Mouse (Mus musculus) neural tube, embryonic 15.5 days (tissue): ENCODE measurements at regions not wholly inside any gene's neighbourhood (a gene's known extent, or its start where the extent isn't known, plus 50 kb on each side); places are given as distances from the start of the nearest gene placed in this dataset.

Source experiments
- ATAC-seq: fragments of 200-750 bp; cut with Nextera tagmentation; 2 replicates; pipeline ENCODE4 v1.8.0; 2017; ENCODE audit warnings: mild to moderate bottlenecking, moderate TSS enrichment, moderate library complexity; ENCODE audit not compliant: low FRiP score
- H3K27ac ChIP-seq: fragments of 300-500 bp; sonication (generic); replicated peaks from 2 replicates; pipeline ENCODE4 v1.5.1; 2015; ENCODE audit warnings: mild to moderate bottlenecking, inconsistent platforms
- H3K27me3 ChIP-seq: fragments of 300-500 bp; sonication (generic); replicated peaks from 2 replicates; pipeline ENCODE4 v1.6.1; 2015; ENCODE audit warnings: inconsistent platforms
- H3K36me3 ChIP-seq: fragments of 300-500 bp; sonication (generic); 2 replicates; pipeline ENCODE4 v1.6.1; 2015; ENCODE audit warnings: inconsistent platforms
- H3K4me1 ChIP-seq: fragments of 300-500 bp; sonication (generic); 2 replicates; pipeline ENCODE4 v1.6.1; 2015; ENCODE audit warnings: inconsistent platforms
- H3K4me2 ChIP-seq: fragments of 300-500 bp; sonication (generic); 2 replicates; pipeline ENCODE4 v1.6.1; 2015; ENCODE audit warnings: inconsistent platforms, mild to moderate bottlenecking, moderate library complexity
- H3K4me3 ChIP-seq: fragments of 300-500 bp; sonication (generic); replicated peaks from 2 replicates; pipeline ENCODE4 v1.5.1; 2015; ENCODE audit warnings: mild to moderate bottlenecking, inconsistent platforms
- H3K9ac ChIP-seq: fragments of 300-500 bp; sonication (generic); replicated peaks from 2 replicates; pipeline ENCODE4 v1.6.1; 2015; ENCODE audit warnings: mild to moderate bottlenecking, inconsistent platforms
- H3K9me3 ChIP-seq: fragments of 300-500 bp; sonication (generic); replicated peaks from 2 replicates; pipeline ENCODE4 v1.6.1; 2016; ENCODE audit warnings: inconsistent platforms
- WGBS: fragments of 180-500 bp; shearing (Covaris S2); methylation state at CpG from one replicate; pipeline ENCODE4 v1.1.7; 2015; ENCODE audit warnings: mixed read lengths; 5-methylcytosine and 5-hydroxymethylcytosine counted together

DNA sequence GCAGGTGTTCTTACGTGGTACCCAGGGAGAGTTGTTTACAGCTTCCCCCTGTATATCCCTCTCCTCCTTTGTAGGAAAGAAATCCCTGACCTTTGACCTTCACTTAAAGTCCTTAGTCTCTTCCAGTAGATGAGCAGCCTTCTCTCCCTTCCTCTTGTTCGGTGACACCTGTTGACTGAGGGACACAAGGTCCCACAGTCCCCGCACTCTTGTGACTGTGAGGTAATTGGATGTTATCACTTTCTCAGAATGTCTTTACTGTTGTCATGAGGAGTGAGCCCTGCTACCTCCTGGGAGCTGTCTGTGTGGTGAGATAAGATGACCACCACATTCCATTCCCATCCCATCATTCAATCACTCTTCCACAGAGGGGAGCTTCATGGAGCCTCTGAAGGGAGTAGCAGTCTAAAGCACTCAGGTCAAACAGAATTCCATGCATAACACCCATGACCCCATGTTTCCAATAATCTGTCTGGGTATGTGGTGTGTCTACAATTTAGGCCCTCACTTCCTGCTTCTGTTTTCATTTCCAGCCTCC is 218.8 kb upstream of the Serp2 start:
- H3K27me3 ChIP-seq: no peaks in the 10 kb centered on the region
- H3K4me1 ChIP-seq: peaks cover 28% of the 10 kb centered on the region
- no peak for ATAC-seq
- no peak overlapping the region for H3K9ac ChIP-seq
- whole genome bisulfite sequencing: 79% methylated on average over 3 of the region's 3 CpGs
- no peak overlapping the region for H3K4me3 ChIP-seq
- H3K27ac ChIP-seq: no peak overlapping the region
- H3K4me2 ChIP-seq: no peak overlapping the region
- no peaks in the 10 kb centered on the region for H3K9me3 ChIP-seq
- no peaks in the 10 kb centered on the region for H3K36me3 ChIP-seq

DNA sequence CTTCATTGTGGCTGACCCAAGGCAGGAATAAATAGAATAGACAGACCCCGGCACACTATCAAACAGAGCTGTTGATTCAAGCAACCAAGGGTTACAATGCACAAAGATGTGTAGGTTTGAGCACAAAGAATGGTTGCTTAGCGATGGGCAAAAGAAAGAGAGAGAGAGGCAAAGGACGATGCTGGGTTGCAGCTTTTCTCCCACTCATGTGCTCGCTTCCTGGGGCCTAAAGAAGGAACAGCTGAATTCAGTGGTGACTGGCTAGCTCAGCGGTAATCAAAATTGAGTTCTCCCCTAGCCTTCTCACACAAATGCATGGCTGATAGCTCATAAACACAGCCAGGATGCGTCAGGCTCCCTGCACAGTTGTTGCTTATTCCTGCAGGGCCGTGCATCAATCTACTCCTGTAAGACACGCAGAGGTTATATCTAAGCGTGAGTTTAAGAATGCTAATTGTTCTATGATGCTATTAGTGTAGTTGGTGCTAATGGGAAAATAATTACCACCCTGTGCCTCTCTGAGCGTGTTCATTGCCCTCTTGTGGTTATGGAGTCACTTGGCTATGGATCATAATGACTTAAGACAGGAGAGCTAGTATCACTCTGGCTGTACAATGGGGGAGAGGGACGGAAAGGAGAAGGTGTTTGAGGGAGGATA is 216.2 kb upstream of the Serp2 start:
- no peaks in the 10 kb centered on the region for H3K9me3 ChIP-seq
- H3K4me3 ChIP-seq: no peak overlapping the region
- peak; percentile 82 for ATAC-seq
- H3K4me2 ChIP-seq: no peak overlapping the region
- no peaks in the 10 kb centered on the region for H3K36me3 ChIP-seq
- H3K27ac ChIP-seq: peak overlapping the region; percentile 56
- H3K9ac ChIP-seq: no peak overlapping the region
- 16% methylated on average over 11 of the region's 11 CpGs for WGBS
- H3K4me1 ChIP-seq: peaks cover 21% of the 10 kb centered on the region
- no peaks in the 10 kb centered on the region for H3K27me3 ChIP-seq

DNA sequence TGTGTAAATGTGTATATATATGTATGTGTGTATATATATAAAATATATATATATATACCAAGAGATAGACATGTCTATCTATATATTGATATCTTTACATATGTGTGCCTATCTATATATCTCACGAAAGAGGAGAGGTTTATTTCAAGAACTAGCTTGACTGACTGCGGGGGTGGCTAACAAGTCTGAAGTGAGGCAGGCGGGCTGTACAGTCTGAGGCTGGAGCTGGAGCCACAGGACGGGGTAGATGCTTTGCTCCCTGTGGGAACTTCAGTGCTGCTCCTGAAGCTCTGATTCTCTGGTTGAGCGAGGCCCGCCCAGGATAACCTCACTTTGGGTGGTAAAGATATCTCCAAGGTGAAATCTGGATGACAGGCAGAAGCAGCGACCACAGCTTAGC is 213.4 kb upstream of the Serp2 start:
- H3K4me1 ChIP-seq: peaks cover 32% of the 10 kb centered on the region
- H3K36me3 ChIP-seq: no peaks in the 10 kb centered on the region
- ATAC-seq: no peak
- H3K4me3 ChIP-seq: no peak overlapping the region
- no peaks in the 10 kb centered on the region for H3K9me3 ChIP-seq
- no peak overlapping the region for H3K4me2 ChIP-seq
- no peaks in the 10 kb centered on the region for H3K27me3 ChIP-seq
- no peak overlapping the region for H3K9ac ChIP-seq
- no peak overlapping the region for H3K27ac ChIP-seq
- 94% methylated on average over 7 of the region's 7 CpGs for WGBS

DNA sequence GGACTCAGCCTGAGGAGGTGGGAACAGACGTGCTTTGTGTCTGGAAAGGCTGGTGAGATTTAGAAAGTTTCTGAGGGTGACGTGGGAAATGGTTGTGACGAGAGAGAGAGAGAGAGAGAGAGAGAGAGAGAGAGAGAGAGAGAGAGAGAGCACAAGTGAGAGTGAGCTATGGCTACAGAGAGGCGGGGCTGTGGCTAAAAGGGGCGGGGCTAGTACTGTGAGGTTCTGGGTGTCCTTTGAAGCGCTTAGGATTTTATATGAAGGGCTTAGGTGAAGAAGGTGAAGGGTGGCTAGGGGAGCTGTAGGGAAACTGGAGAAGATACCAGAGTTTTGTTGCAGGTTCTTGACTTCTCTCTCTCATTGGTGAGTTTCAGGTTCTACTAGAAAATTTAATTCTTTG is 210.6 kb upstream of the Serp2 start:
- no peaks in the 10 kb centered on the region; the same call in 1 of the 2 replicates for H3K27me3 ChIP-seq
- H3K4me3 ChIP-seq: no peak overlapping the region
- no peak overlapping the region for H3K9ac ChIP-seq
- no peak overlapping the region for H3K4me2 ChIP-seq
- no peaks in the 10 kb centered on the region for H3K9me3 ChIP-seq
- no peak overlapping the region for H3K27ac ChIP-seq
- no peaks in the 10 kb centered on the region for H3K36me3 ChIP-seq
- ATAC-seq: no peak
- WGBS: 59% methylated on average over 6 of the region's 6 CpGs
- peaks cover 31% of the 10 kb centered on the region for H3K4me1 ChIP-seq

DNA sequence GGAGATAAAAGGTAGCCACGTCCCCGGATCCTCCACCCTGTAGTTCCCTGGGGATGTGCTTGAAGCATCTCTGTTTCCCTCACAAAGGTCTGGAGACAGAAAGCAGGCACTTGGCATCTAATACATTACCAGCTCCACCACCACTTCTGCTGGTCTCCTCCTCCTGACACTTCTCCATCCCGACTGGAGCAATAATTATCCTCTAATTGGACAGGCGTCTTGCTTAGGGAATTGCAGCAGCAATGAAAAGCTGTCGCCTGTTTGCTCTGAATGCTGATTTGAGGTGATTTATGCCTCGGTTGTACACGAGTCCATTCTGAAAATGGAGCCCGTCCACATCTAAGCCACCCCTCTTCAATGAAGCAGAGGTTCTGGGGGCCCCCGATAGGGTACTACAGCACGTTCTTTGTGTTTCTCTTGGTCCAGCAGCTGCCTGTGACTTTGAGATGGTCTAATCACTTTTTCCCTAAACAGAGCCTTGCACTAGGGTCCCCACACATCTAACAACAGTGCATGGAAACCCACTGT is 209.6 kb upstream of the Serp2 start:
- Histone ChIP-seq H3K9ac (no peak overlapping the region), H3K4me1 (peaks cover 24% of the 10 kb centered on the region), H3K27me3 (no peaks in the 10 kb centered on the region; the same call in 1 of the 2 replicates), H3K27ac (no peak overlapping the region), H3K4me3 (no peak overlapping the region), H3K36me3 (no peaks in the 10 kb centered on the region), H3K4me2 (no peak overlapping the region), H3K9me3 (no peaks in the 10 kb centered on the region)
- 19% methylated on average over 10 of the region's 10 CpGs for WGBS
- ATAC-seq: no peak

DNA sequence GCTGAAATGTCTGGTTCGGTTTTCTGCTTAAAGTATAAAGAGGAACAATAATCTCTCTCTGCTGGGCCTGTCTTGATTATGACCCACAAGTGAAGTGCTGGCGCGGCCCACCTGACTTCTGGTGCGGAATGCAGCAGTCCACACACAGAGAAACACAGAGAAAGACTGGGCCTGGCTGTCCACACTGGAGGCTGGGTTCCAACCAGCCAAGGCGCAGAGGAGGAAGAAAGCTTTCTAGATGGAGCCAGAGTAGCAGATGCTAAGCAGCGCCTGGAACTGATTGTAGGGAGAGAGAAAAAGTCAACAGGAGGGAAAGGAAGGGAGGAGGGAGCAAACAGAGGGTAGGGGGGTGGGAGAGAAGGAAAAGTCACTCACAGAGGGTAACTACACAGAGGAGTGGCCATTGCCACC is 208.4 kb upstream of the Serp2 start:
- H3K27ac ChIP-seq: 0 out of 2 replicates have a peak overlapping the region, but pooled peaks have one; percentile 9
- H3K4me2 ChIP-seq: no peak overlapping the region

DNA sequence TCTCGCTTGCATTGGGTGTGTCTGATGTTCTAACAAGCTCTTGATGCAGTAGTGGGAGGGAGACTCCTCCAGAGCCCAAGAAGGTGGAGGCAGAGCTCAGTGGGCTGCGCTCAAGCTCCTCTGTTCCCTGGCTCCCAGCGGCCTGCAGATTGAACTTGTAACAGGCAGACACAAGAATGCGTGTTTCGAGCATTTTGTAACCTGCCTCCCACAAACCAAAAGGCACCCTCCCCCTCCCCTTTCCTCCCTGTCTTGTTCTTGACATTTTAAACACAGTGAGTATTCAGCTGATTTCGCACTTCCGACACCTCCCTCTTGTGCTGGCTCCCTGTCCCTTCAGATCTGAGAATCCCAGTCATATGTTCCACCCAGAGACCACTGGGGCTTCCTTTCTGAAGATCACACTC is 207.7 kb upstream of the Serp2 start:
- Histone ChIP-seq H3K9me3 (no peaks in the 10 kb centered on the region), H3K9ac (no peak overlapping the region), H3K36me3 (no peaks in the 10 kb centered on the region), H3K27me3 (no peaks in the 10 kb centered on the region; the same call in 1 of the 2 replicates), H3K4me3 (no peak overlapping the region), H3K4me1 (peaks cover 24% of the 10 kb centered on the region), H3K4me2 (no peak overlapping the region), H3K27ac (no peak overlapping the region)
- no peak for ATAC-seq
- 33% methylated on average over 7 of the region's 7 CpGs for WGBS

More for the DNA sequence above, 208.4 kb upstream of the Serp2 start:
- Histone ChIP-seq H3K27me3 (no peaks in the 10 kb centered on the region; the same call in 1 of the 2 replicates), H3K9ac (no peak overlapping the region), H3K36me3 (no peaks in the 10 kb centered on the region), H3K4me3 (no peak overlapping the region), H3K9me3 (no peaks in the 10 kb centered on the region), H3K4me1 (peaks cover 24% of the 10 kb centered on the region)
- ATAC-seq: no peak
- 65% methylated on average over 6 of the region's 6 CpGs for WGBS

DNA sequence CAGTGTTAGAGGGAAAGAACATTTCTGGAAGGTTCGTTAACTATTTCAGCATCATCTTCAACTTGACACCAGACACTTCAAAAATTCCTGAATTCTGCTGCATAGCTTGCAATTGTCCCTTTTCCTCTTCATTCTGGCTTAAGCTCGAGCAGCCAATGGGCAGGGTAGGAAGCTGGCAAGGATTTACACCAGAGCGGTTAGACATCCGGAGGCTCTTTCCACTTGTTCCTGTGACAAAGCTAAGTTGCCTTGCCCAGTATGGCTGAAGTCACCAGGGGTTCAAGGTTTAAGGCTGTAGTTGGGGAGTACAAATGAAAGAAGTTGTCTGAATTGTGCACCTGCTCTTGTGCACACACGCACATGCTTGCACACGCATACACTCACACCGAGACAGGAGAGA is 206.8 kb upstream of the Serp2 start:
- Histone ChIP-seq H3K4me3 (no peak overlapping the region), H3K9me3 (no peaks in the 10 kb centered on the region), H3K27me3 (no peaks in the 10 kb centered on the region; the same call in 1 of the 2 replicates), H3K36me3 (no peaks in the 10 kb centered on the region), H3K9ac (no peak overlapping the region), H3K4me2 (no peak overlapping the region), H3K4me1 (peaks cover 24% of the 10 kb centered on the region), H3K27ac (no peak overlapping the region)
- no peak for ATAC-seq
- WGBS: 90% methylated on average over 7 of the region's 7 CpGs

DNA sequence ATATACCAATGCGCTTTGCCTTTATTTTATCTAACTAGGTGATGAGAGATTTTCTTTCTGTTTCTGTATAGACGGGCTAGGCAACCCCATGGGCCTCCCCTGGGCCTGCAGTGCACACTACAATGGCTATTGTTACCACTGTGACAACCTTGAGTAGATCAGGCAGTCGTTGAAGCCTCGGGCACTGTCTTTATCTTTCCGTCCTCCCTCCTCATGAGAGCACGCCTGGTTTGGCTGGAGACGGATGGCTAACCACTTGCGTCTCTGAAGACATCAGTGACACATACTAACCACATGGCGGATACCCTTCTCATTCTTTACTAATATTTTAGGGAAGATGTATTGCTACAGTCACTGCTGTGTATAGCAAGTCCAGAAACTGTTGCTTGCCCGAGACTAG is 206.1 kb upstream of the Serp2 start:
- no peak for ATAC-seq
- H3K9ac ChIP-seq: no peak overlapping the region
- H3K4me2 ChIP-seq: no peak overlapping the region

DNA sequence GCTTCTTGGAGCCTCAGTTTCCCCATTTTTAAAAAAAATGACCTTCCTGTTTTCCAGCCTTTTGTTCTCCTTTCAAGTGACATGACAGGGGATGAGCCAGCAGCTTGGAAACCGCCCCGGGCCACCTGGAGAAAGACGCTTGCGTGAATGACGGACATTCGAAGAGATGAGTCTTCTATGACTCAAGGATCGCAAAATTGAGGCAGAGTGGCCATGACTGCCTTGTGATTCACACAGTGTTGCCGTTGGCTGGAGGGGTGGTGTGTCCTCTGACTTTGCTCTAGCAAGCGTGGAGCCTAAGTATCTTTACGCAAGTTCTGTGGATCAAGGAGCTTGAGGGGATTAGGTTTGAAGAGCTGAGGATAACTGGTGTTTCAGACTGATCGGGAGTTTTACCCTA is 205.0 kb upstream of the Serp2 start:
- no peaks in the 10 kb centered on the region; the same call in 1 of the 2 replicates for H3K27me3 ChIP-seq
- WGBS: 95% methylated on average over 11 of the region's 11 CpGs
- no peak overlapping the region for H3K4me3 ChIP-seq
- H3K9ac ChIP-seq: no peak overlapping the region
- ATAC-seq: no peak
- no peaks in the 10 kb centered on the region for H3K9me3 ChIP-seq
- no peak overlapping the region for H3K27ac ChIP-seq
- H3K4me2 ChIP-seq: no peak overlapping the region
- no peaks in the 10 kb centered on the region for H3K36me3 ChIP-seq
- H3K4me1 ChIP-seq: peaks cover 24% of the 10 kb centered on the region

More for the DNA sequence above, 206.1 kb upstream of the Serp2 start:
- H3K36me3 ChIP-seq: no peaks in the 10 kb centered on the region
- H3K4me3 ChIP-seq: no peak overlapping the region
- no peaks in the 10 kb centered on the region; the same call in 1 of the 2 replicates for H3K27me3 ChIP-seq
- H3K27ac ChIP-seq: no peak overlapping the region
- H3K9me3 ChIP-seq: no peaks in the 10 kb centered on the region
- H3K4me1 ChIP-seq: peaks cover 24% of the 10 kb centered on the region
- WGBS: 57% methylated on average over 10 of the region's 10 CpGs

DNA sequence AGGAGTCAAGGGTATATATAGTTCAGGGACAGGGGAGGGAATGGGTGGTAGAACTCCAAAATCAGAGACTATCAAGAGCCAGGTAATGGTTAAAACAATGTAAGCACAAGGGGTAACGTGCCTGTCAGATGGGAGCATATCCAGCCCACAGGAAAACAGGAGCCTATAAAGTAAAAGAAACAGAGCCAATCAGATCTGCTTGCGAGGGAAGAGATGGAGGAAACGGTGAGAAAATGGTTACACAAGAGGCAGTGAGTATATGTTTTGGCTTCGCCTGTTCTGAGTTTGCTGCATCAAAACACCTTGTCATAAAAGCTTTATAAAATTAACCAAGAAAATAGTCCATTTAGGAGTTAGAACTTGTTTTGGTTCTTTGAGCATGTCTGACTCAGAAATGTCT is 204.6 kb upstream of the Serp2 start:
- WGBS: 89% methylated on average over 4 of the region's 4 CpGs

DNA sequence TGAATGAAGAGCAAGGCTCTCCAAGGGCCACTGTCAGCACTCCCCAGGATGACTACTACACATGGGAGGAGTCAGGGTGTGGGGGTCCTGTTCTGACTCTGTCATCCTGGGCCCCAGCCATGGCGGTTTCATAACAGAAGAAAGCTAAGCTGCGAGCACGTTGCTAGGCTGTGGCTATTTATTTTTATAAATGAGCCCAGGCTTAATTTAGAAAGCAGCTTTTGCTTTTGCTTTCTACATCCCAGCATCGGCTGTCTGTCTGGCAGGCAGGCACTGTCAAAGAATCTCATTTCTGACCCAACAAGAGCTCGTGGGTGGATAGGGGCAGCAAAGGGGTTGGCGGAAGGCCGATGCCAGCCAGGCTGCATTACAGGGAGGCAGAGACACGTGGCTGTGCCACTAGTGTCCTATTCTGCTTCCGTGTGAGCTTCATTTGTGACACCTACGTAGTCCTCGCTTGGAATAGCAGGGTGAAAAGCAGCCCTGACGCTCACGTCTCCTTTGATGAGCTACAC is 203.9 kb upstream of the Serp2 start:
- Histone ChIP-seq H3K4me3 (no peak overlapping the region), H3K36me3 (no peaks in the 10 kb centered on the region), H3K4me1 (peaks cover 16% of the 10 kb centered on the region), H3K9me3 (no peaks in the 10 kb centered on the region), H3K27me3 (no peaks in the 10 kb centered on the region; the same call in 1 of the 2 replicates), H3K4me2 (no peak overlapping the region), H3K9ac (no peak overlapping the region), H3K27ac (no peak overlapping the region)
- WGBS: 81% methylated on average over 13 of the region's 13 CpGs
- ATAC-seq: no peak

More for the DNA sequence above, 204.6 kb upstream of the Serp2 start:
- ATAC-seq: no peak
- H3K4me1 ChIP-seq: peaks cover 21% of the 10 kb centered on the region
- no peak overlapping the region for H3K4me3 ChIP-seq
- H3K27me3 ChIP-seq: no peaks in the 10 kb centered on the region; the same call in 1 of the 2 replicates
- no peaks in the 10 kb centered on the region for H3K36me3 ChIP-seq
- no peak overlapping the region for H3K4me2 ChIP-seq
- no peak overlapping the region for H3K27ac ChIP-seq
- no peak overlapping the region for H3K9ac ChIP-seq
- no peaks in the 10 kb centered on the region for H3K9me3 ChIP-seq
